Mouse (Mus musculus): ENCODE results near the gene Pgm3. TPM values are rescaled to one million over a fixed set of nuclear protein-coding genes. Genes with fewer than 3 reads are reported as not detected.

Gene Pgm3
- polyA plus RNA-seq, 1 experiment from 2014 or later, result 84.4 TPM

DNA sequence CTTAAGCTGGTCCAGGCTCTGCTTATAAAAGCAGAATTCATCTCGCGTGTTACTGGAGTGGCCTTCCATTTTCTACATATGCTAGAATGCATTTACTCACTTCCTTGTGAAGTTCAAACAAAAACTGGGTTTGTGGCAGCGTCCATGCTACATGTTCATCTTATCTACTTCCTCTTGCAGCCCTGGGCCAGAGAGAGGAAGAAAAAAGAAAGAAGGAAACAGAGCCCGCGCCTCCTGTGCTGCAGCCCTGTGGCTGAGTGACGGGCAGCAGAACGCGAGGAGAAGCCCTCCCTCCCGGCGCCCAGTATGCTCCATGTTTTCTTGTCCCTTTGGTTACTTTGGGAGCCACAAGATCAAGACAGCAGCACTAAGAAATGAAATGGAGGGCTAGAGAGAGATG lies 8.0 kb upstream of the Pgm3 start:
- no peak overlapping the region for H3K9ac ChIP-seq (ENCODE audit: low read depth, low read length)
- no peak overlapping the region for H3K27ac ChIP-seq (ENCODE audit: low read depth, low read length)
- H3K4me2 ChIP-seq (replicated peaks; ENCODE audit: low read depth), result no peak overlapping the region
- H3K4me3 ChIP-seq (ENCODE audit: low read depth, low read length), result no peak overlapping the region
- no peaks in the 10 kb centered on the region for H3K27me3 ChIP-seq (replicated peaks; ENCODE audit: control insufficient read depth, insufficient read depth, low read length)
- WGBS, result 68% methylated on average over 10 of the region's 10 CpGs
- ATAC-seq, result no peak
- no peaks in the 10 kb centered on the region for H3K9me3 ChIP-seq (ENCODE audit: control insufficient read depth)
- peaks cover 4% of the 10 kb centered on the region; the same call in 1 of the 2 replicates for H3K36me3 ChIP-seq (ENCODE audit: control insufficient read depth, insufficient read depth)
- TF ChIP-seq CTCF (IDR thresholded peaks at IDR 0.05; ENCODE audit: low read depth), result no peak
- H3K4me1 ChIP-seq (replicated peaks; ENCODE audit: control insufficient read depth, insufficient read depth, low read length), result no peaks in the 10 kb centered on the region

DNA sequence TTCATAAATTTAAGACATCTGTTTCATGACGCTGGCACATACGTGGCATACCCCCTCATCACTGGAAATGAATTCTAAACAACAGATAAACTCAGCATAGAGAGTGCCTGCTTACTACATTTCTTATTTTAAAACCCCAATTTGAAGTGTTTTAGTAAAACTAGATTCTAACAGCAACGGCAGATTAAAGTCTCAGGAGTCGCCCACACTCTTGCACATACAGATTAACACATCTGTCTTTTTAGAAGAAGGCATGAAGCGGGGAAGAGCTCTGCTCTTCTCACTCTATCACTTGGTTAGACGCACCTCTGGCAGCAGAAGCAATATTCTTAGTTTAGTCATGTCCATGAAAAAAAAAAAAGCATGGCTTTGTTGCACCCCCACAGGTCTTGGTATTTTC lies 3.5 kb upstream of the Pgm3 start:
- H3K27ac ChIP-seq (ENCODE audit: low read depth, low read length), result no peak overlapping the region
- WGBS, result 93% methylated on average over 6 of the region's 6 CpGs
- ATAC-seq, result no peak
- H3K9me3 ChIP-seq (ENCODE audit: control insufficient read depth), result no peaks in the 10 kb centered on the region
- TF ChIP-seq CTCF (IDR thresholded peaks at IDR 0.05; ENCODE audit: low read depth), result no peak
- H3K36me3 ChIP-seq (ENCODE audit: control insufficient read depth, insufficient read depth), result no peaks in the 10 kb centered on the region
- H3K27me3 ChIP-seq (replicated peaks; ENCODE audit: control insufficient read depth, insufficient read depth, low read length), result no peaks in the 10 kb centered on the region
- 0 out of 2 replicates have a peak, but pooled peaks cover 5% of the 10 kb centered on the region for H3K4me1 ChIP-seq (replicated peaks; ENCODE audit: control insufficient read depth, insufficient read depth, low read length)
- H3K4me3 ChIP-seq (ENCODE audit: low read depth, low read length), result no peak overlapping the region
- no peak overlapping the region for H3K9ac ChIP-seq (ENCODE audit: low read depth, low read length)
- H3K4me2 ChIP-seq (replicated peaks; ENCODE audit: low read depth), result no peak overlapping the region

DNA sequence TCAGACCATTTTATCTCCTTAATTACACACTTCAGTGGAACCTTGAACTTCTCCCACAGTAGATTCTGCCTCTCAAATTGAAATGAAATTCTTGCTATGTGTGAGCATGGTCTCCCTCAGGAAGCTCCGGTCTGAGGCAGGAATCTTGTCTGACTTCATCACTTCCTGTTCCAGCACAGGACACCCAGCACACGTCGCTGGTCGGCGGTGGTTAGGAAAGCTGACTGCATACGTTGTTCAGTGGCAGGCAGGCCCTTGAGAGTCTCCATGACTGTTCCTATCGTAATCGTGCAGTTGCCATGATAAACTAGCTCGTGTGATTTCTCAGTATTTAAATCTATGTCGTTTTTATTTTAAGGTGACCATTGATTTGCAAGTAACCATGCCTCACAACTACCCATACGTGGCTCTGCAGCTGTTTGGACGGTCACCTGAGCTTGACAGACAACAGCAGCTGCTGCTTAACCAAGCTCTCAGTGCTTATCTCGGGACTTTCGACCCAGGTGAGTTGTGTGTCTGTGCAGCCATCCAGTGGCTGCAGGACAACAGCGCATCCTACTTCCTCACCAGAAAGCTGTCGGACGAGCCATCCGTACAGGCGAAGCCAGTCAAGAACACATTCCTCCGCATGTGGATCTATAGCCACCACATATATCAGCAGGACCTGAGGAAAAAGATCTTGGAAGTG lies 2.1 kb upstream of the Pgm3 start:
- Histone ChIP-seq H3K4me3 (ENCODE audit: low read depth, low read length) (no peak overlapping the region), H3K4me1 (replicated peaks; ENCODE audit: control insufficient read depth, insufficient read depth, low read length) (0 out of 2 replicates have a peak, but pooled peaks cover 10% of the 10 kb centered on the region), H3K9me3 (ENCODE audit: control insufficient read depth) (no peaks in the 10 kb centered on the region), H3K4me2 (replicated peaks; ENCODE audit: low read depth) (no peak overlapping the region), H3K27me3 (replicated peaks; ENCODE audit: control insufficient read depth, insufficient read depth, low read length) (no peaks in the 10 kb centered on the region), H3K27ac (ENCODE audit: low read depth, low read length) (no peak overlapping the region; the same call in 1 of the 2 replicates), H3K9ac (ENCODE audit: low read depth, low read length) (no peak overlapping the region), H3K36me3 (ENCODE audit: control insufficient read depth, insufficient read depth) (peaks cover 5% of the 10 kb centered on the region; the same call in 1 of the 2 replicates)
- TF ChIP-seq CTCF (IDR thresholded peaks at IDR 0.05; ENCODE audit: low read depth), result peak; percentile 63
- no peak for ATAC-seq
- WGBS, result 64% methylated on average over 20 of the region's 20 CpGs

DNA sequence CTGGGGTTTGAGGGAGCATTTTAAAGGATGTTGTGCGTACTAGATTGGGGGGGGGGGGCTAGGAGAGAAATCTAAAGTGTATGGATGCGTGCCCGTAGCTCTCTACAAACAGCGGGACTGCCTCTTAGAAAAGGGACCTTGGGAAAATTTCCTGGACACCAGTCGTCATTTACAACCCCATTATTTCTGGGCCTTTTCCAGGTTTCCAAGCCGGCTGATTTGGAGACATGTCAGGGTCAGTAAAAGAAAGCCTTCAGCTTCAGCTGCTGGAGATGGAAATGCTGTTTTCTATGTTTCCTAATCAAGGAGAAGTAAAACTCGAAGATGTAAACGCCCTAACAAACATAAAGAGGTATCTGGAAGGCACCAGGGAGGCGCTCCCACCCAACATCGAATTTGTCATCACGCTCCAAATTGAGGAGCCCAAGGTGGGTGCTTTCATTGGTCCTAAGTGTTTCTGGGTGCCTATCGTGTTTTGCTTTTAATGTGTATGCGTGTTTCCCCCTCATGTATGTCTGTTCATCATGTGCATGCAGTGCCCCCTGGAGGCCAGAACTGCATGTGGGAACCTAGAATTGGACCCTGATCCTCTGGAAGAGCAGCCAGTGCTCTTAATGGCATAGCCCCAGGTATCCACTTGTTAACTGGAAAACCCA lies 1.1 kb upstream of the Pgm3 start:
- H3K9ac ChIP-seq (ENCODE audit: low read depth, low read length), result no peak overlapping the region; the same call in 1 of the 2 replicates

DNA sequence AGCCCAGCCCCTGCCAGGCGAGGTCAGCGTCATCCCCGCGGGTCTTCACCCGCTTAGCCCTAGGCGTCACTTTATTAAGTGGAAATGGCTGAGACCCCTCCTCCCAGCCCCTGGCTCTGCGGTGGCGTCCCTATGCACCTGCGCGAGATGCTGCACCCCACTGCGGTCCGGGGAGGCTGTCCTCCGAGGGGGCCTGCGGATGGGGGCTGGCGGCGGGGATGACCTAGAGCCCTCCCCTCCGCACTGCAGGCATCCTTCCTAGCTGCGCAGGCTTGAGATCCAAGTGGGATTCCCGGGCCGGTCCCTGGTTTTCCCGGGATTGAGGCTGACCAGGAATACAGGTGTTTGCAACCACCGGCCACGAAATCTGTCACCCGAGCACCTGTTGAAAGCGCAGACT lies 554 bp upstream of the Pgm3 start:
- Histone ChIP-seq H3K4me3 (ENCODE audit: low read depth, low read length) (peak overlapping the region; percentile 62), H3K36me3 (ENCODE audit: control insufficient read depth, insufficient read depth) (peaks cover 14% of the 10 kb centered on the region; the same call in 1 of the 2 replicates), H3K27ac (ENCODE audit: low read depth, low read length) (no peak overlapping the region), H3K27me3 (replicated peaks; ENCODE audit: control insufficient read depth, insufficient read depth, low read length) (no peaks in the 10 kb centered on the region), H3K9me3 (ENCODE audit: control insufficient read depth) (no peaks in the 10 kb centered on the region), H3K9ac (ENCODE audit: low read depth, low read length) (peak overlapping the region; percentile 64), H3K4me1 (replicated peaks; ENCODE audit: control insufficient read depth, insufficient read depth, low read length) (0 out of 2 replicates have a peak, but pooled peaks cover 10% of the 10 kb centered on the region), H3K4me2 (replicated peaks; ENCODE audit: low read depth) (peak overlapping the region; percentile 100)
- no peak for TF ChIP-seq CTCF (IDR thresholded peaks at IDR 0.05; ENCODE audit: low read depth)
- 2% methylated on average over 25 of the region's 25 CpGs for WGBS
- peak; percentile 8 for ATAC-seq

More for the DNA sequence above, 1.1 kb upstream of the Pgm3 start:
- peak overlapping the region; percentile 62 for H3K4me3 ChIP-seq (ENCODE audit: low read depth, low read length)
- peaks cover 11% of the 10 kb centered on the region; the same call in 1 of the 2 replicates for H3K36me3 ChIP-seq (ENCODE audit: control insufficient read depth, insufficient read depth)
- TF ChIP-seq CTCF (IDR thresholded peaks at IDR 0.05; ENCODE audit: low read depth), result peak; percentile 92
- no peaks in the 10 kb centered on the region for H3K9me3 ChIP-seq (ENCODE audit: control insufficient read depth)
- no peak overlapping the region for H3K27ac ChIP-seq (ENCODE audit: low read depth, low read length)
- peak overlapping the region; percentile 100 for H3K4me2 ChIP-seq (replicated peaks; ENCODE audit: low read depth)
- no peaks in the 10 kb centered on the region for H3K27me3 ChIP-seq (replicated peaks; ENCODE audit: control insufficient read depth, insufficient read depth, low read length)
- 0 out of 2 replicates have a peak, but pooled peaks cover 10% of the 10 kb centered on the region for H3K4me1 ChIP-seq (replicated peaks; ENCODE audit: control insufficient read depth, insufficient read depth, low read length)
- no peak for ATAC-seq
- 11% methylated on average over 13 of the region's 13 CpGs for WGBS

DNA sequence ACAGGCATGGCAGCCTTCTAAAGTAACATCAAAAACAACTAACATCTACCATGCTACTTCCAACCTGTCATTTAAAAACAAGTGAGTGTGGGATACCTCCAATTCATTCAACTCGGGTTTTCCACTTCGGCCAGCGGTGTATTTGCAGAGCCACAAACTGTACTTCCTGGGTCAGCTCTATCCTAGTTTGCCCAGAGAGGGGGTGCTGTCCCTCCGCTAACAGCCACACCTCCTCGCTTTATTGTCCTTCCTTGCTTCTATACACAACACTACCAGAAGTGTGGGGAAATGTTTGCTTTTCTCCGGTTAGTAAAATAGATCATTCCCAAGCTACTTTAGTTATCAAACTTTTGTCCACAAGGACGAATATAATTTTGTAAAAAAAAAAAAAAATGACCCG lies 696 bp downstream of the Pgm3 start:
- peak; percentile 46 for TF ChIP-seq CTCF (IDR thresholded peaks at IDR 0.05; ENCODE audit: low read depth)
- WGBS, result 6% methylated on average over 8 of the region's 8 CpGs

More for the DNA sequence above, 696 bp downstream of the Pgm3 start:
- peaks cover 24% of the 10 kb centered on the region for H3K36me3 ChIP-seq (ENCODE audit: control insufficient read depth, insufficient read depth)
- peak overlapping the region; percentile 88 for H3K27ac ChIP-seq (ENCODE audit: low read depth, low read length)
- H3K9me3 ChIP-seq (ENCODE audit: control insufficient read depth), result no peaks in the 10 kb centered on the region
- H3K9ac ChIP-seq (ENCODE audit: low read depth, low read length), result peak overlapping the region; percentile 60; the same call in 1 of the 2 replicates
- H3K4me1 ChIP-seq (replicated peaks; ENCODE audit: control insufficient read depth, insufficient read depth, low read length), result 0 out of 2 replicates have a peak, but pooled peaks cover 10% of the 10 kb centered on the region
- H3K4me2 ChIP-seq (replicated peaks; ENCODE audit: low read depth), result peak overlapping the region; percentile 100
- no peaks in the 10 kb centered on the region for H3K27me3 ChIP-seq (replicated peaks; ENCODE audit: control insufficient read depth, insufficient read depth, low read length)
- peak overlapping the region; percentile 62 for H3K4me3 ChIP-seq (ENCODE audit: low read depth, low read length)
- ATAC-seq, result no peak

Data from intestine, postnatal 0 days (tissue).